Mouse (Mus musculus) cortical plate, adult 2 months (tissue): Measurements from ENCODE around the gene Gm16181.

Experiments
- CTCF ChIP-seq: fragments of 200-500 bp; IDR thresholded peaks from 2 replicates; pipeline ENCODE4 v1.5.1; 2011; ENCODE audit warnings: mild to moderate bottlenecking, control low read depth, low read length; ENCODE audit not compliant: insufficient read depth; ENCODE audit errors: extremely low read depth
- POLR2A ChIP-seq: fragments of 200-500 bp; IDR thresholded peaks from 2 replicates; pipeline ENCODE4 v1.6.1; 2011; ENCODE audit warnings: mild to moderate bottlenecking, low read length, control low read depth; ENCODE audit not compliant: insufficient read depth; ENCODE audit errors: extremely low read depth

- no peak for TF ChIP-seq CTCF
- TF ChIP-seq POLR2A: no peak
These were observed 2.0 kb upstream of the Gm16181 start for GRCm38 (mm10) chr17:35218516-35219193.
